Mouse (Mus musculus): ENCODE results near the gene Aig1. TPM values are rescaled to one million over a fixed set of nuclear protein-coding genes. Genes with fewer than 3 reads are reported as not detected.

Gene Aig1
- total and polyA plus RNA-seq, 3 experiments, result 0.13 TPM; not detected in 2

DNA sequence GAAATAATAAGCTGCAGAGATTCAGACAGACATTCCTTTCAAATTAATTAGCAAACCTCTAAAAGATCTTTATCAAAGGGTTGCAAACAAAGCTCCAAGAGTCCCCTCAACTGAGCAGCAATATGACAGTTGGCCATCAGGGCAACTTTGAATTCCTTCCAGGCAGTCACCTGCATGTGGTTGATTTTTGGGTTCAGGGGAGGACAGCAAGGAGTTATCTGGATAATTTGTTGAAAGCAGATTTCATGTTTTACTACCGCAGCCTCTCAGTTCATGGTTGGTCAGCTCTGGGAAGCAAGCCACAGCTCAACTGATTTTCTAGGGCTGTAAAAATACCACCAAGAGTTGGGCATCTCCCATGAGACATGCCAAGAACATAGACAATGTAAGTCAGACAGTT is 98.1 kb downstream of the Aig1 start:
- Histone ChIP-seq H3K27me3 (ENCODE audit: control insufficient read depth in 1 of 2, insufficient read depth in 2 of 2, low read length in 2 of 2) (no peaks in the 10 kb centered on the region), H3K79me2 (ENCODE audit: control insufficient read depth, insufficient read depth, low read length, poor library complexity) (no peaks in the 10 kb centered on the region), H3K36me3 (ENCODE audit: control insufficient read depth in 1 of 2, insufficient read depth in 2 of 2, low read length in 2 of 2) (no peaks in the 10 kb centered on the region), H3K9me3 (replicated peaks; ENCODE audit: insufficient read depth, low read length) (no peaks in the 10 kb centered on the region), H3K4me3 (ENCODE audit: control insufficient read depth in 1 of 2, insufficient read depth in 1 of 2, low read depth in 2 of 2, low read length in 2 of 2) (no peak overlapping the region), H3K9ac (ENCODE audit: control insufficient read depth, low read depth, low read length, poor library complexity, severe bottlenecking) (no peak overlapping the region), H3K4me1 (ENCODE audit: control insufficient read depth in 1 of 2, insufficient read depth in 2 of 2, low read length in 2 of 2) (no peaks in the 10 kb centered on the region), H3K27ac (ENCODE audit: control insufficient read depth, low read depth, low read length) (no peak overlapping the region)
- TF ChIP-seq MYC (IDR thresholded peaks at IDR 0.05; ENCODE audit: low read depth, low read length) (no peak), TBP (IDR thresholded peaks at IDR 0.05; ENCODE audit: low read depth, low read length) (no peak)
- no peak for DNase-seq (ENCODE audit: low read depth, low spot score)

DNA sequence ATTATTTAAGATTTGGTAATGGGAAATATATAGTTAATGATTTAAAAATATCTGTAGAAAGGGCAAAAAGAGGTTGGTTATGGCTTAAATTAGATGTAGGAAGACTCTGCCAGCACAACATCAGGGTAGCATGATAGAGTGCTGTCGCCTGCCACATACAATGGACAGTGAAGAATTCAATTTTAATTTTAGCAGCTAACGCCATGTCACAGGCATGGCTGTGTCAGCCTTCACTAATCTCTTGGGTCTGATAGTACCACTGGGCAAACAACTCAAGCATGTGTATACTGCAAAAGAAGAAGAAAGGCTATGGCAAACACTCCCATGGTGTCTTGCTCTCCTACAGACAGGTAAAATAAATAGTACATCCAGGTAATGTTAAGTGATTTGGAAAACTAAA is 99.0 kb downstream of the Aig1 start:
- Histone ChIP-seq H3K9me3 (replicated peaks; ENCODE audit: insufficient read depth, low read length) (no peaks in the 10 kb centered on the region), H3K4me1 (ENCODE audit: control insufficient read depth in 1 of 2, insufficient read depth in 2 of 2, low read length in 2 of 2) (no peaks in the 10 kb centered on the region), H3K79me2 (ENCODE audit: control insufficient read depth, insufficient read depth, low read length, poor library complexity) (no peaks in the 10 kb centered on the region), H3K9ac (ENCODE audit: control insufficient read depth, low read depth, low read length, poor library complexity, severe bottlenecking) (no peak overlapping the region), H3K36me3 (ENCODE audit: control insufficient read depth in 1 of 2, insufficient read depth in 2 of 2, low read length in 2 of 2) (no peaks in the 10 kb centered on the region), H3K27me3 (ENCODE audit: control insufficient read depth in 1 of 2, insufficient read depth in 2 of 2, low read length in 2 of 2) (no peaks in the 10 kb centered on the region), H3K27ac (ENCODE audit: control insufficient read depth, low read depth, low read length) (no peak overlapping the region), H3K4me3 (ENCODE audit: control insufficient read depth in 1 of 2, insufficient read depth in 1 of 2, low read depth in 2 of 2, low read length in 2 of 2) (no peak overlapping the region)
- no peak for TF ChIP-seq JUND (IDR thresholded peaks at IDR 0.05; ENCODE audit: low read depth, low read length)
- no peak for TF ChIP-seq CTCF (IDR thresholded peaks at IDR 0.05 in 2 of 3, conservative IDR thresholded peaks at IDR 0.05 in 1 of 3; ENCODE audit: control insufficient read depth in 1 of 3, insufficient read depth in 1 of 3, low read depth in 2 of 3, low read length in 3 of 3, poor library complexity in 1 of 3, severe bottlenecking in 1 of 3)
- no peak for TF ChIP-seq NRF1 (IDR thresholded peaks at IDR 0.05; ENCODE audit: insufficient read depth, low read depth, low read length, poor library complexity, severe bottlenecking)
- no peak for TF ChIP-seq ETS1 (IDR thresholded peaks at IDR 0.05; ENCODE audit: low read depth, low read length)
- no peak for TF ChIP-seq MAFK (IDR thresholded peaks at IDR 0.05; ENCODE audit: borderline replicate concordance, low read depth, low read length)
- TF ChIP-seq MYB (IDR thresholded peaks at IDR 0.05; ENCODE audit: low read depth, low read length), result no peak
- TF ChIP-seq NELFE (IDR thresholded peaks at IDR 0.05; ENCODE audit: low read depth, low read length), result no peak
- TF ChIP-seq E2F4 (IDR thresholded peaks at IDR 0.05; ENCODE audit: borderline replicate concordance, low read depth, low read length), result no peak
- TF ChIP-seq TAL1 (IDR thresholded peaks at IDR 0.05; ENCODE audit: low read length), result no peak
- TF ChIP-seq SMC3 (IDR thresholded peaks at IDR 0.05; ENCODE audit: low read depth, low read length), result no peak
- TF ChIP-seq ZC3H11A (IDR thresholded peaks at IDR 0.05; ENCODE audit: low read depth, low read length), result no peak
- no peak for TF ChIP-seq POLR2A (IDR thresholded peaks at IDR 0.05; ENCODE audit: control insufficient read depth in 1 of 2, insufficient read depth in 1 of 2, low read depth in 1 of 2, low read length in 2 of 2, poor library complexity in 1 of 2)
- no peak for TF ChIP-seq MEF2A (IDR thresholded peaks at IDR 0.05; ENCODE audit: extremely low read depth, insufficient replicate concordance, low read depth, low read length, poor library complexity, severe bottlenecking)
- DNase-seq (ENCODE audit: low read depth, low spot score), result no peak

DNA sequence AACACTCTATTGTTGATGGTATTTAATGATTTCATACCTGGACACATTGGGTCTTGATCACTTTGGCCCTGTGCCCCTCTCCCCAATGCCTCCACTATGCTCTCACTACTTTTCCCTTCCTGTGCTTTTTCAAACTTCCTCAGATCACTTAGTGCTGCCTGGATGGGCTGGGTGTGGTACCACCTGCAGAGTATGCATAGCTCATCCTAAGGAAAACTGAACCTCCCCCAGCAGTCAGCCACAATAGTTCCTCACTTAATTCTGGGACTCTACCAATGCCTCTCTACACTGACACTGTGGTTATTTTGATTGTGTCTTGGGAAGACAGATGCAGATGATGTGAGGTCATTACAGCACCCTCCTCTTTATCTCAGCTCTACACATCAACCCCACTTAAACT is 99.9 kb downstream of the Aig1 start:
- TF ChIP-seq TCF12 (IDR thresholded peaks at IDR 0.05; ENCODE audit: low read depth, low read length), result no peak
- no peak for TF ChIP-seq ZKSCAN1 (IDR thresholded peaks at IDR 0.05; ENCODE audit: low read depth, low read length)
- no peak for TF ChIP-seq UBTF (IDR thresholded peaks at IDR 0.05; ENCODE audit: borderline replicate concordance, insufficient read depth, low read depth, low read length)
- no peak for TF ChIP-seq TBP (IDR thresholded peaks at IDR 0.05; ENCODE audit: low read depth, low read length)
- TF ChIP-seq MAZ (IDR thresholded peaks at IDR 0.05; ENCODE audit: low read depth, low read length), result no peak
- TF ChIP-seq POLR2AphosphoS2 (IDR thresholded peaks at IDR 0.05; ENCODE audit: low read length), result no peak
- TF ChIP-seq USF1 (IDR thresholded peaks at IDR 0.05; ENCODE audit: low read depth, low read length), result no peak
- no peak for TF ChIP-seq NRF1 (IDR thresholded peaks at IDR 0.05; ENCODE audit: insufficient read depth, low read depth, low read length, poor library complexity, severe bottlenecking)
- no peak for TF ChIP-seq MYC (IDR thresholded peaks at IDR 0.05; ENCODE audit: low read depth, low read length)
- no peak for TF ChIP-seq MEF2A (IDR thresholded peaks at IDR 0.05; ENCODE audit: extremely low read depth, insufficient replicate concordance, low read depth, low read length, poor library complexity, severe bottlenecking)
- no peak for TF ChIP-seq ZNF384 (IDR thresholded peaks at IDR 0.05; ENCODE audit: low read depth, low read length)
- TF ChIP-seq KAT2A (conservative IDR thresholded peaks at IDR 0.05; ENCODE audit: low read depth, low read length), result no peak
- no peak for TF ChIP-seq CHD1 (IDR thresholded peaks at IDR 0.05; ENCODE audit: low read depth, low read length)
- TF ChIP-seq POLR2AphosphoS5 (IDR thresholded peaks at IDR 0.05; ENCODE audit: borderline replicate concordance, low read depth, low read length), result no peak
- no peak for TF ChIP-seq BHLHE40 (IDR thresholded peaks at IDR 0.05; ENCODE audit: borderline replicate concordance, low read depth, low read length)
- Histone ChIP-seq H3K27ac (ENCODE audit: control insufficient read depth, low read depth, low read length) (no peak overlapping the region), H3K4me3 (ENCODE audit: control insufficient read depth in 1 of 2, insufficient read depth in 1 of 2, low read depth in 2 of 2, low read length in 2 of 2) (no peak overlapping the region), H3K4me1 (ENCODE audit: control insufficient read depth in 1 of 2, insufficient read depth in 2 of 2, low read length in 2 of 2) (no peaks in the 10 kb centered on the region), H3K9ac (ENCODE audit: control insufficient read depth, low read depth, low read length, poor library complexity, severe bottlenecking) (no peak overlapping the region), H3K79me2 (ENCODE audit: control insufficient read depth, insufficient read depth, low read length, poor library complexity) (no peaks in the 10 kb centered on the region), H3K36me3 (ENCODE audit: control insufficient read depth in 1 of 2, insufficient read depth in 2 of 2, low read length in 2 of 2) (no peaks in the 10 kb centered on the region), H3K27me3 (ENCODE audit: control insufficient read depth in 1 of 2, insufficient read depth in 2 of 2, low read length in 2 of 2) (no peaks in the 10 kb centered on the region), H3K9me3 (replicated peaks; ENCODE audit: insufficient read depth, low read length) (no peaks in the 10 kb centered on the region)
- no peak for DNase-seq (ENCODE audit: low read depth, low spot score)
